Mouse (Mus musculus) olfactory bulb, adult 2 months (tissue): ENCODE results near the gene 1190002N15Rik. TPM values are rescaled to one million over a fixed set of nuclear protein-coding genes. Genes with fewer than 3 reads are reported as not detected.

ENCODE experiments used
- H3K27ac ChIP-seq: fragments of 200-500 bp; 2 replicates; pipeline ENCODE4 v1.5.1; 2012; ENCODE audit warnings: low read depth, low read length; ENCODE audit not compliant: insufficient read depth
- H3K4me1 ChIP-seq: fragments of 200-500 bp; 2 replicates; pipeline ENCODE4 v1.6.1; 2012; ENCODE audit warnings: low read length; ENCODE audit not compliant: control insufficient read depth, insufficient read depth
- H3K4me3 ChIP-seq: fragments of 200-500 bp; 2 replicates; pipeline ENCODE4 v1.5.1; 2012; ENCODE audit warnings: mild to moderate bottlenecking, low read depth, low read length, moderate library complexity; ENCODE audit not compliant: insufficient read depth
- CTCF ChIP-seq: fragments of 200-500 bp; IDR thresholded peaks from 2 replicates; pipeline ENCODE4 v1.5.1; 2012; ENCODE audit warnings: low read depth, mild to moderate bottlenecking, low read length, moderate library complexity; ENCODE audit not compliant: insufficient read depth
- POLR2A ChIP-seq: fragments of 200-500 bp; IDR thresholded peaks from 2 replicates; pipeline ENCODE4 v1.6.1; 2012; ENCODE audit warnings: mild to moderate bottlenecking, low read depth, low read length, moderate library complexity; ENCODE audit not compliant: insufficient read depth
- WGBS: fragments of 180-500 bp; shearing (Covaris S2); methylation state at CpG from one replicate; pipeline ENCODE4 v1.1.7; 2018; 5-methylcytosine and 5-hydroxymethylcytosine counted together
- polyA plus RNA-seq: library from polyadenylated mRNA; stranded (reverse); fragments of >200 nt; gene quantifications from 2 replicates; pipeline ENCODE4 v1.2.4, GENCODE M21; 2012; ENCODE audit warnings: low replicate concordance; ENCODE audit not compliant: missing spikeins, insufficient read depth, insufficient read length

1190002N15Rik gene
- polyA plus RNA-seq, 1 experiment = not detected

DNA sequence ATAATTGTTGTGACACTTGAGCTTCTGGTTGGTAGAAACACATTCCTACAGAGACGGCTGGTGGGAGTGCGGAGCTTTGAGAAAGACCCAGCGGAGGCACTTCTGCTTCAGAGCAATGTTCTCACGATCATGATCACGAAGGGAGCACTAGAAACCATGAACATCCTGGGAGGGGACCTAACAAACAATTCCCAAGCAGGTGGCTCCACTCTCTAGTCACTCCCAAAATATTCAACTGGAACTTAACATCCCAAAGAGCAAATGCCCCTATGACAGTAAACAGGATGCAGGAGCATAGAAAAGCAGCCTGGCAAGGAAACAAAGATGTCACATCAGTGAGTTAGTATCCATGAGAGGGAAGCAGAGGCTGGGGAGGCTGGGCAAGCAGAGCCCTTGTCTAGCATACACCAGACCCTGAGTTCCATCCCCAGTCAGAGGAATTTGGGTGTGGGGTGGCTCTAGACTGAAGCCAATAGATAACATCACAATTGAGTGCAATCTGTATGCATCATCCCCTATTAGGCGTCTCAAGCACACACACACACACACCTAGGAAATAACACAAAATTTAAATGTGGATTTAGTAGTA is 54.5 kb downstream of the 1190002N15Rik start:
- Histone ChIP-seq H3K4me1 (no peaks in the 10 kb centered on the region), H3K4me3 (no peak overlapping the region), H3K27ac (no peak overlapping the region)
- TF ChIP-seq CTCF (no peak), POLR2A (no peak)
- 48% methylated on average over 6 of the region's 6 CpGs for WGBS

DNA sequence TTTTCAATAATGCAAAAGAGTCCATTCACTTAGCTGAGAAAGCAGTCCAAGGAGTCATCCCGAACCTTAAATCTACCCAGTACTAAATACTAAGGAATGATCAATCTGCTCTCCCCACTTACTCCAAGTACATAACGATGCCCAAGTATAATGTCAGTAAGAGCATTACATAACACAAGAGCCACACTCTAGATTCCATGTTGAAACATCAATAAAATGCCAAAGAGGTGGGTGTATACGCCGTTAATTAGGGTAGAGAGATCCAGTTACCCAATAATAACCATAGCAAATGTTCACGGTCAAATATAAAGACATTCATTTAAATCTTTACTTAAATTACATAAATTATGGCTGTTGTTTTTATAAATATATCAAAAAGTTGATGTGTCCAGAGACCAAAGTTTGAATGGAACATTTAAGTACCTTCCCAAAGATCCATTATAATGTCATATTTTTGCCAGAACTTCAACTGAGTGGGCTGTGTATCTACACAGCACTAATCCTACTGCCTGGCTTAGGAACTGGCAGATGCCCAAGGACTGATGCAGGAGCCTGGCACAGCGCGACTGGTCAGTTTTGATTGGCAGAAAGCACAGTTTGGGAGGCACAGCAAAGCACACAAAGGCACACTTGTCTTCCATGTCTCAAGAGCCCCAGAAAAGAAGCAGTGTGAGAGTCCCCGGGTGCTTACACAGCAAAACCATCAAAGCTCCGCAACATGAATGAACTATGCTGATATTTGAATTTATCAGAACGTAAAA is 55.5 kb downstream of the 1190002N15Rik start:
- no peak overlapping the region for H3K4me3 ChIP-seq
- TF ChIP-seq CTCF (no peak), POLR2A (no peak)
- no peaks in the 10 kb centered on the region for H3K4me1 ChIP-seq
- no peak overlapping the region for H3K27ac ChIP-seq
- 50% methylated on average over 10 of the region's 10 CpGs for WGBS

DNA sequence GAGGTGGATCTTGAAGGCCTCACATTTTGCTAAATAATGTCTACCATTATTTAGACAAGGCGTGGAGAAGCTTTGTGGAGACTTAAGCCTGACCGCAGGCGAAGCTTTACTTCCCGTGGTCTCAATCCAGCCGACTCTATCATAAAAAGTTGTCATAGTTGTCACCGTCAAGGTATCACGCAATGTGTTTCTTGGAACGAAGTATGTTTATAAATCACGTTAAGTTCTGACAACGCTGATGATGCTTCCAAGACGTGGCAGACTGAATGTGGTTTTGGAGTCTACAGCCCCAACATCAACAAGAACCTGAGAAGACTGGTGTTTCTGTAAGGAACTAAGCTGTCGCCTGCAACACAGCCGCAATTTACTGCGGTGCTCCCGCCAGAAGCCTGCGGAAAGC is 56.8 kb downstream of the 1190002N15Rik start:
- WGBS = 93% methylated on average over 16 of the region's 16 CpGs
- Histone ChIP-seq H3K27ac (no peak overlapping the region), H3K4me1 (no peaks in the 10 kb centered on the region), H3K4me3 (no peak overlapping the region)
- no peak for TF ChIP-seq CTCF
- TF ChIP-seq POLR2A = no peak

DNA sequence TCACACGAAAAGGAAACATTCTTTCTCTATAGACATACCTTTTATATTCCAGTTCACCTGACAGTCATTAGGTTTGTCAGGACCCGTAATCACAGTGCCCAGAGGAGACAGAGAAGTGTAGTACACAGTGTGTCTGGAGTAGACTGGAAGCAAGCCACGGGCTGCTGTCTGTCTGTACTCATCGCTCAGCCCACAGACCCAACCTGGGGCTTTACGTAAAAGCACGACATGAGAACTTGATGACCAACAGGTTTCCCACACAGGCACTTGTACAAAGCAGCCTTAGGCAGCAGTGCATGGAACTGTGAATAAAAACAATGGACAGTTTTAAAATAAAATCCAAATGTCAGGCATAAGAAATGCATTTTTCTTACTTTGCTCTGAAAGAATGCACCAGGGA is 58.5 kb downstream of the 1190002N15Rik start:
- Histone ChIP-seq H3K4me1 (no peaks in the 10 kb centered on the region), H3K4me3 (no peak overlapping the region), H3K27ac (no peak overlapping the region)
- TF ChIP-seq CTCF = no peak
- TF ChIP-seq POLR2A = no peak
- WGBS = 94% methylated on average over 6 of the region's 6 CpGs

DNA sequence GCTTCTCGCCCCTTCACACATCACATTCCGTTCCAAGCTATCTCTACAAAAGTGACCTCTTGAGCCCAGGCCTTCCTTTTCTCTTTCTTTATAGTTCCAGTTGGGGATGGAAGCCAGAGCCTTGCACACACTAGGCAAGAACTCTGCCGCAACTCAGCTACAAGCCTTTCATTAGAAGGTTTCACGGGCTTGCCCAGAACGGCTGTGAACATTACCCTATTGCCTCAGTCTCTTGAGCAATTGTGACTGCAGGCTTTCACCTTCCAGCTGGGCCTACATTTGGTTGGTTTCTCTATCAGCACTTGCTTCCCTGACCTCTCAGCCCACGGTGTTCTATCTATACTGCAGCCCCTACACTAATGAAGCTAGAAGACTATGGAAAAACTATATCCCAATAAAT is 58.9 kb downstream of the 1190002N15Rik start:
- no peak overlapping the region for H3K27ac ChIP-seq
- no peak overlapping the region for H3K4me3 ChIP-seq
- TF ChIP-seq POLR2A (no peak), CTCF (no peak)
- whole genome bisulfite sequencing = 94% methylated on average over 6 of the region's 6 CpGs
- H3K4me1 ChIP-seq = no peaks in the 10 kb centered on the region

DNA sequence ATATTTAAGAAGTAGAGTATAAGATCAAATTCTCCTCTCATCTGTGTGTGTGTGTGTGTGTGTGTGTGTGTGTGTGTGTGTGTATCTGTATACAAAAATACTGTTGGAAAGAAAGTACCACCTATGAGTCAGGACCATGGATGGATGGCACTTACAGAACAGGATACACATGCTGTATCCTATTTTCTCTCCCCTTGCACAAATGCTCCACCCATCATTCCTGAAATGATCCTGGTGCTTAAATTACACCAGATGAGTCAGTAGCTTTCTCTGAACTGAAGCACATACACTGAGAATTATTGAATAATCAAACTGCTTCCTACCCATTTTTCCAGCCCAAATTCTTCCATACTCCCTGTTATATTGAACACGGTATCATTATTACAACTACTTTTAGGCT is 61.9 kb downstream of the 1190002N15Rik start:
- TF ChIP-seq CTCF (no peak), POLR2A (no peak)
- Histone ChIP-seq H3K4me3 (no peak overlapping the region), H3K27ac (no peak overlapping the region), H3K4me1 (no peaks in the 10 kb centered on the region)
- WGBS = 65% methylated on average over 1 of the region's 1 CpGs

DNA sequence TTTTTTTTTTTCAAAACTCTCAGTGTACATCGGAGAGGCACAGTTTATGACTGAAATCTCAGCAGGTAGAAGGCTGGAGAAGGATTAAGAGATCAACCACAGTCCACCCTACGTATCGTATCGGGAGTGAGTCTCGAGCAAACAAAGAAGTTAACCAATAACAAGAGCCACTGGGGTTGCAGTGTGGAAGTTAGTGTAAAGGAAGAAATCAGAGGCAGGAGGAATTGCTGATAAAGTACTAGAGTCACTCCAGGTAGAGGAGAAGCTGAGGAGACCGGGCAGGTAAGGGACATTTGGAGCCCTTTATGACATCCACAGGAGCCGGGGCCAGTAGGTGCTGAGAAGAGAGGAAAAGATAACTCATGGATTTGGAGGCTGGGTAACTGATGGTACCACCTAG is 64.0 kb downstream of the 1190002N15Rik start:
- no peaks in the 10 kb centered on the region for H3K4me1 ChIP-seq
- WGBS = 95% methylated on average over 7 of the region's 7 CpGs
- H3K4me3 ChIP-seq = no peak overlapping the region
- TF ChIP-seq CTCF = no peak
- TF ChIP-seq POLR2A = no peak
- H3K27ac ChIP-seq = no peak overlapping the region

DNA sequence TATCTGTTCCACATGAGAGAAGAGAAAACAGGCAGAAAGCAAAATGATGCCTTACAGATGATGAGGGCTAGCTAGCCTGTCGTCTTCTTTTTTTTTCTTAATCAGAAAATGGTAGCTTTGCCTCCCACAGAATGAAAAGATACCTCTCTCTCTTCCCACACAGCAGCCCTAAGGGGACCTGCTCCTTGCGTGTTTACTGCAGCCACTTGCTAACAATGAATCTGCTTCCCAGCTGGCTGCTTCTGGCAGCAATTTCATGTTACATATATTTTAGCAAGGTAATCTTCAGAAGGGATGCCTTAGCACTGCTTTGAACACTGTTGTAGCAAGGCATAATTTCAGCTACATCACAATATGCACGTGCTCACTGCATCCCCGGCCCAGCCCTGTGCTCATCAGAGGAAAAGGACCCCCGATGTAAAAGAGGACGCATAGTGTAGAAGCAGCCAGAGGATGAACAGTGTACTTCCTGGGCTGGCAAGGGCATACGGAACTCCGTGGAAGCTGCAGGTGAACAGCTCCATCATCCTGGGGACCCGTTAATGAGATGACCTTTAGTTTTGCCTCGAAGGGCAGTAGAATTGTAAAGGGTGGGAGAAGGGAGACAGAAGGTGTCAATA is 64.8 kb downstream of the 1190002N15Rik start:
- 63% methylated on average over 10 of the region's 10 CpGs for WGBS
- TF ChIP-seq CTCF = no peak
- TF ChIP-seq POLR2A = no peak
- H3K4me1 ChIP-seq = no peaks in the 10 kb centered on the region
- no peak overlapping the region for H3K27ac ChIP-seq
- H3K4me3 ChIP-seq = no peak overlapping the region

DNA sequence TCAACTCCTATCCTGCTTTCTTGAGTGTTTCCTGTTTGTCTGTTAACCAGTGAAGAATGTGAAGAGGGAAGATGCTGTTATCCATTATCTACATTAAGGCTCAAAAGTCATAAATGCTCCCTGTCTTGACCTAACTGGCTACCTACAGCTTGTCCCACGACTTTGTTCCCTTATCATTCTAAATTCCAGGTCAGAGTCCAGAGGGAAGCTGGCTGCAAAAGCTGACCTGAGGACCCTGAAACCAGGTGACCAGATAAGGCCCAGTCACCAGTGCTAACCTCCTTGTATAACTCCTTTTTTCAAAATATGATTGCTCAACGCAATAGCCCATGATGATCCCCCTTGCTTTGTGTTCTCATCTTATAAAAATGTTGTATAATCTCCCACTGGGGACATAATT is 66.4 kb downstream of the 1190002N15Rik start:
- no peaks in the 10 kb centered on the region for H3K4me1 ChIP-seq
- no peak overlapping the region for H3K27ac ChIP-seq
- TF ChIP-seq CTCF (no peak), POLR2A (no peak)
- WGBS = 86% methylated on average over 2 of the region's 2 CpGs
- no peak overlapping the region for H3K4me3 ChIP-seq

Other genes with a start within 250 kb of the 1190002N15Rik start
- gene Slc9a9, start 131.8 kb upstream of the 1190002N15Rik start, polyA plus RNA-seq = not detected in 2 replicates